Mouse (Mus musculus) heart, postnatal 10 days (tissue): ENCODE results near the gene Ewsr1. TPM values are rescaled to one million over a fixed set of nuclear protein-coding genes. Genes with fewer than 3 reads are reported as not detected.

Experiments used
- DNase-seq, 2 experiments: peaks; one replicate each; pipeline ENCODE4 v3.0.0; 2021
- intact Hi-C: fragments of 180-260 bp; cut with DNase I; formaldehyde crosslinking; loops from one replicate; pipeline ENCODE4 v1.15.1; 2025
- microRNA-seq, 2 experiments: library from miRNA; unstranded; fragments of <30 nt; microRNA quantifications; one replicate each; pipeline ENCODE4 v1.2.0; 2022
- total RNA-seq, 2 experiments: library from RNA; stranded (reverse); gene quantifications; 2 replicates each; pipeline ENCODE4 v1.2.3; 2021

Ewsr1 gene
- total RNA-seq, 2 experiments from 2014 or later, result 167 to 175 TPM

DNA sequence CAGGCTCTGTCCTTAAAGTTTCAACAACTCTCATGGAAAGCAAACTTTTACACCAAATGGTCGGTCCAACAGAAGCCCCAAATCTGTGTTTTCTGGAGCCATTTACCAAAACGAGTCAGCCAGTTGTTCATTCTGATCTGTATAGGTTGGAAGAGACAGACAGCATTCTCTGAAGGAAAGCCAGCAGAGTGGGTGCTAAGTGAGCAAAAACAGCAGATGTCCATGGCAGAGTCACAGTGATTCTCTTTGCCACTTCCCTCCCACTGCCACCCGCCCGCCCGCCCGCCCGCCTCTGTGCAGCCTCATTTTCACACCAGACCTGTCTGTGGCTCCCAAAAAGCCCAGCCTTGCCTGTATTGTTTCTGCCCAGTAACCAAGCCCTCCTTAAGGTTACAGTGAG, 70.8 kb downstream of the Ewsr1 start:
- no peak for DNase-seq
- intact Hi-C loops, result no loop called here

DNA sequence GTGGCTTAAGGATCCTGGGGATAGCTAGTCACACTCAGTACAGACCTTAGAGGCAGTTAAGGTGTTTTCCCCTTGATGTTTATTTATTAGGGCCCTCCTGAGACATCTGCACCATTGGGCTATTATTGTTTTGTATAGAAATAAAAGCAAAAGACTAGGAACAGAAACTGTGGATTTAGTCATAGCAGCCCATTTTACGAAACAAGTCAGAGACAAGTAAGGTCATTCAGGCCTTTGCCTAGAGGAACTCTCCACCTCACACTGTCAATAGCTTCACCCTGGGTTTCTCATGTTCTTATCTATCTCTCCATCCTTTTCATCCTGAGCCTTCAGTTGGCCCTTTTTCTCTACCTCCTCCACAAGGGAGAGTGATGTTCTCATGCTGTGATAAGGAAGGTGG, 74.0 kb downstream of the Ewsr1 start:
- DNase-seq, result no peak
- intact Hi-C loops, result no loop called here

Small RNA genes within 50 kb of the gene (microRNA-seq; reads per million reads assigned to microRNA genes)
- gene Gm47296, result 0 to 0.24 reads per million in 2 experiments

Other genes with a start within 250 kb of the Ewsr1 start
- gene Nf2, start 249.7 kb downstream of the Ewsr1 start, total RNA-seq, result 100 to 1,000 TPM in 1 of 2 experiments, 10 to 100 TPM in 1; 97.2 to 100 TPM
- 1 to 10 TPM; 2.5 to 2.6 TPM for gene Nipsnap1, start 225.3 kb downstream of the Ewsr1 start, total RNA-seq
- 10 to 100 TPM; 19.7 to 21.5 TPM for gene Thoc5, start 203.9 kb downstream of the Ewsr1 start, total RNA-seq
- gene Nefh, start 151.2 kb downstream of the Ewsr1 start, total RNA-seq, result under 1 TPM in 1 of 2 experiments, not detected in 1; 0.07 TPM
- gene Ap1b1, start 112.4 kb downstream of the Ewsr1 start, total RNA-seq, result 10 to 100 TPM; 46.8 to 50.9 TPM
- gene Rasl10a, start 41.1 kb downstream of the Ewsr1 start, total RNA-seq, result 1 to 10 TPM in 1 of 2 experiments, under 1 TPM in 1; 0.69 to 1.9 TPM
- gene Gas2l1, start 33.9 kb downstream of the Ewsr1 start, total RNA-seq, result 10 to 100 TPM; 20.9 to 21.6 TPM
- 10 to 100 TPM; 19.7 to 19.9 TPM for gene Rhbdd3, start 340 bp downstream of the Ewsr1 start, total RNA-seq
- 1 to 10 TPM; 4.7 to 5.1 TPM for gene Emid1, start 53.0 kb upstream of the Ewsr1 start, total RNA-seq
- gene Kremen1, start 162.3 kb upstream of the Ewsr1 start, total RNA-seq, result 10 to 100 TPM; 73.4 to 80.7 TPM